Mouse (Mus musculus): ENCODE measurements around the gene Cgnl1.

GRCm38 (mm10) chr9:71646115-71646514 lies 125.3 kb downstream of the Cgnl1 start:
- no peak for TF ChIP-seq CTCF (IDR thresholded peaks at IDR 0.05; ENCODE audit: borderline replicate concordance, insufficient read depth, low read length)
- TF ChIP-seq POLR2A (IDR thresholded peaks at IDR 0.05; ENCODE audit: low read depth, low read length), result no peak

Data from embryonic fibroblast, embryonic 13.5 days (primary cell).